Mouse (Mus musculus) layer of hippocampus, postnatal 36 days (tissue): Measurements from ENCODE around the gene Sorbs2. TPM values are rescaled to one million over a fixed set of nuclear protein-coding genes. Genes with fewer than 3 reads are reported as not detected.
A peak's percentile ranks its signal among the peaks of the same experiment; 100 is the strongest.

ENCODE experiments used
- DNase-seq, 2 experiments: peaks; one replicate each; pipeline ENCODE4 v3.0.0; 2022
- total RNA-seq, 2 experiments: library from RNA; stranded (reverse); gene quantifications; 2 replicates each; pipeline ENCODE4 v1.2.3; 2021

Gene Sorbs2
- total RNA-seq, 2 experiments from 2014 or later, result 176 to 197 TPM

DNA sequence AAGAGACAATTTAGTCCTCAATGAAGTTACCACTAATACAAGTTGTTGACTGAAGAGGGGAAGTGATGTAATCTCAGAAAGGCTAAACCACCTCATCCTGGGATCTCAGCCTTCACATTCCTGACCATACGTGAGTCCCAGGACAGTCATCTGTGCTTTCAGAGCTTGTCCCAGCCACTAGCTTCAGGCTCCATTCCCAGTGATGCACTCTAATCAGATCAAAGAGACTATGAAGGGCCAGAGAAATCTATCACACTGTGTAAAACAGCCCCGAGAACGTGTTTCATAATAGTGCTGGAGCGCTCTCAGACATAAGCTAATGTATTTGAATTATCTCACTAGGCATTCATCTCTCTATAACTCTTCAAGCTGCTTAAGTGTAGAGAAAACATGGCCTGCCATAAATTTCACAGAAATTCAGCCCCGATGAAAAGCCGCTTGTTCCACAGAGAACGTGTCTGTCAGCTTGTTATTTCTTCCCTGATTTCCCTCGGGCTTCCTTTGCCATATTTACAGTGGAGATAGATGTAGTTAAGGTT, 175.3 kb downstream of the Sorbs2 start:
- no peak for DNase-seq

DNA sequence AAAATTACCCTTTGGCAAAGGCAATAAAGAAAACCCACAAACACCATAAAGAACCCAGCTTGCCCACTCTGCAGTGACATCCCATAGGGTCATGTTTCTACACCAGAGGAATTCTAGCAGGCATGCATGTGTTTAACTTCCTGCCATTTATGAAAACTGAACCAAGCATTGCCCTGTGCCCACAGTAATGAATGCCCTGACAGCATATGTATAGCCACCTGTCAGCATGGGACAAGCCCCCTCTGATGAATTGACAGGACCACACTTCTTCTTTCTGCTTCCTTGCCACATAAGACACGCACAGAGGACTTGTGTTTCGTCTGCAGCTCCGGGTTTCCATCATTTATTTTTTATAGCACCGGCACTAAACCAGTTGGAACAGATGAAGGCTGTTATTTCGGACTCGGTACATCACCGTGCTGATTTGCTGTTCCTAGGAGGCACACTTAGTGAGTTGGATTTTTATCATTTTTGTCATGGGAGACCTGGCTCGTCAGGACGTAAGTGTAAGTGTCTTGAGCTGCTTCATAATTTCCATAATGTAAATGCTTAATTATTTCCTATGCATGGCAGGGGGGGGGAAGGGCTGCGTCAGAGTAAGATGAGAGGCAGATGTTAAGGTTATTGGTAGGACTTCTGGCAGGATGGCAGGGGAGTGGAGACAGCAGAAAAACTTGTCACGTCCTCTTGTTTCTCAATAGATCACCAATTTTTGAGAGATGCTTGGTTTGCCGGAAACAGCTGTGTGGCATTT, 180.5 kb downstream of the Sorbs2 start:
- no peak for DNase-seq

DNA sequence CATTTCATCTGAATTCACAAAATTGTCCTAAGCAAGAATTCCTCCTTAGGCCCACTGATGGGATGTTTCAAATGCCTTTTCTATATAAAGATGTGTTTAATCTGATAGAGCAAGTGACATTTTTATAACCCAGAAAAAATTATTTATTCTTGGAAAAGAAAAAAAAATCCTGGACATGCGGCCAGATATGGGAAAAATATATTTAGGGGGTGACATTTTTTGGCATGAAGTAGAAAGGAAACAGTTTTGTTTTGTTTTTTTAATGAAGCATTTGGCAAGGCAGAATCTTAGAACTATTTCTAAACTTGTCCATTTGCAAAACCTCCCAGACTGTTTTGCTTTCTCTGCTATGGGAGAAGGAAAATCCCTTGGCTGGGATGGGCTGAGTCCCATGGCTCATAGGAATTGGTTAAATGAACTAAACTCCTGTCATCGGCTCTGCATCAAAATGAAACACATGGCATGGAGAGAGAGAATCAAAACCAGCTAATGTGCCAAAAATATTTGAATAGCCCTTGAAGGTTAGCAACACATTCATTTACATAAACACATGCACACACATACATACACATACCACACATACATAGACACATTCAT, 182.1 kb downstream of the Sorbs2 start:
- no peak for DNase-seq

DNA sequence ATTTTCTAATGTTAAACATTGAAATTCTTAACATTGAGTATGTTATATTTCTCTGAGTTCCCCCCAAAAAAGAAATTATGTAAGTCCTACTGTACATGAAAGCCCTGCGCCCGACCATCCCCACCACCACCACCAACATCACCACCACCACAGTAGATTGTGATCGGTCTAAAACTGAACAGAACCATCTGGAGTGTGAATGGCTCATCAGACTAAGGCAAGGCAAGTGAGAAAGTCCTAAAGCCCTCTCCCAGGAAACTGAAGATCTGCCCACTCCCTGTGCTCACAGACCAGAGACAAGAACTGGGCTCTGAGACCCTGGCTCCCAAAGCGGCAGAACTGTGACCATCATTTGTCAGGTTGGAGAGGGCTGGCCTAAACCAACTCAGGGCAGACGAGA, 192.5 kb downstream of the Sorbs2 start:
- DNase-seq, result no peak

DNA sequence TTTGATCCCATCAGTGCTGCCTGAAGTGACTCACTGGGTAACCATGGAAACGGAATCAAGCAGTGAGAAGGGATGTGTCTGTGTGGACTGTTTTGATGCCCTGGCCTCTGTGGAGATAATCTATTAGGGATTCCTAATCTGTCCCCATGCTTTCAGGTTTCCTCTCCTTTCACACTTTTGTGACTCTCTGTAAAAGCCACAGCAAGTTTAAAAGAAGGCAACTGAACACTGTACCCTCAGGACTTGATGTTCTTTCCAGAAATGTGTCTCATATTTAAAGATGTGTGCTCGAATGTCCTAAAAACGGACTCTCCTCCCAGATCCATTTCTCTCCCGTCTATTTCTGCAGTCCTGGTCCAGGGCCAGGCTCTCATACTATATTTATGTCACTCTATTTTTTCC, 196.1 kb downstream of the Sorbs2 start:
- no peak for DNase-seq

DNA sequence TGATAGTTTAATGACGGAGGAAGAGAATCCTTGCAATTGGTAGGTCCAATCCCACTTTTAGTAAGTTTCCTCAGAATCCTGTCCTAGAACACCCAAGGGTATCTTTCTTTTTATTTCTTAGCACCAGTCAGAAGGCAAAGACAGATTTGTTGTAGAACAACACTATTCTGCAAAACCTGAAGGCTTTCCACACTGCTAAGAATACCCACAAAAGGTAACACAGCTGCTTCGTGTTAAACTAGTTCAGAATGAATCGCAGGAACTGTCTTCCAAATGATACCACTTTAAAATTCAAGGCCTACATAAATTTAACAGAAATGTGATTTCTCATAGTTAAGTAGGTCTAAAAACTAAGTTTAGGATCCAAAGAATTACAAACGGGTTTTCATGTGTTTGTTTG, 201.5 kb downstream of the Sorbs2 start:
- no peak for DNase-seq

DNA sequence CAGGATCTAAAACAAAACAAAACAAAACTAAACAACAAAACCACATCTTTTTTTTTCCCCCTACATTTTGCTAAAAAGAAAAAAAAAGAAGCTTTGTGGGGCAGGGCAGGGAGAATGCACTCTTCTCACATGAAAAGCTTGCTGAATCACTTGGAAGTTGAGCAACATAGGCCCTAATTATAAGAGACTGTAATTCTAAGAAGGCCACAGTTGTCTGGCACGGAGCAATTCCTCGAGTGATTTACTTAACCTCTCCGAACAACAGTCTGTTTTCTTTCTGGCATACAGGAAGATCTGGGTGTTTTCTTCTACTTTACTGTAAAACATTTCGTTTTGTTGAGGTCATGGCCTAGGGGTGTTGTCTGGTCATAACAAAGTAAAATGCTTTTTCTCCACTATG, 202.1 kb downstream of the Sorbs2 start:
- DNase-seq, result no peak

DNA sequence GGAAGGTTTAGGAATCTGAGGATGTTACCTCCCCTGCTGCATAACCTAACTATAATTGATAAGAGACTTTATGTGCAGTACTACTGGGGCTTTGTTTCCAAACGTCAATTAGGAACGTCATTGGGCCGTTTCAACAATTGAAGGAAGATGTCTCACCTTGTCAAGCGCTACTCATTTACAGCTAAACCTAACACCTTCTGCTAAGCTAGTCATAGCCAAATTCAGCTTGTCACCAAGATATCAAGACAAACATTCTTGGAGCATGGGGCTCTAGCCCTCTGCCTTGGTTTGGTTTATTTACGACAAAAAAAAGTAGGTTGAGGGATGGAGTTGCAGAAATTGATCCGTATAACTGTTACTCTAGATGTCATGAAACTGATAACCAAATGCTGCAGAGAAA, 205.0 kb downstream of the Sorbs2 start:
- no peak for DNase-seq

DNA sequence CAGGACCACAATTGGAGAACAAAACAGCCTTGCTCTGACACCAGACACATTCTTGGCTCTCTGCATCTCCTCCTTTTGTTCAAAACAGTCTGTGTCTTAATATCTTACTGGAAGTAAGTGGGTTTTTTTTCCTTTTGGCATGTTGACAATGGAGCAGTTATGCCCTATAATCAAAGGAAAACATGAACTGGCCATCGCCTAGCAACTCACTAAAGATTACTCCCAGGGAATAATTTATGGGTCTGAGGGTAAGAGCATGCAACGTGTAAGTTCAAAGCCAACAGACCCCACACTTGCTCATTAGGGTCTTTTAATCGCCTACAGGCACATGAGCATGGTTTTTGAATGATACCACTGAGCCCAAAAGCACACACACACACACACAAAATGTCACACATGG, 207.2 kb downstream of the Sorbs2 start:
- no peak for DNase-seq

DNA sequence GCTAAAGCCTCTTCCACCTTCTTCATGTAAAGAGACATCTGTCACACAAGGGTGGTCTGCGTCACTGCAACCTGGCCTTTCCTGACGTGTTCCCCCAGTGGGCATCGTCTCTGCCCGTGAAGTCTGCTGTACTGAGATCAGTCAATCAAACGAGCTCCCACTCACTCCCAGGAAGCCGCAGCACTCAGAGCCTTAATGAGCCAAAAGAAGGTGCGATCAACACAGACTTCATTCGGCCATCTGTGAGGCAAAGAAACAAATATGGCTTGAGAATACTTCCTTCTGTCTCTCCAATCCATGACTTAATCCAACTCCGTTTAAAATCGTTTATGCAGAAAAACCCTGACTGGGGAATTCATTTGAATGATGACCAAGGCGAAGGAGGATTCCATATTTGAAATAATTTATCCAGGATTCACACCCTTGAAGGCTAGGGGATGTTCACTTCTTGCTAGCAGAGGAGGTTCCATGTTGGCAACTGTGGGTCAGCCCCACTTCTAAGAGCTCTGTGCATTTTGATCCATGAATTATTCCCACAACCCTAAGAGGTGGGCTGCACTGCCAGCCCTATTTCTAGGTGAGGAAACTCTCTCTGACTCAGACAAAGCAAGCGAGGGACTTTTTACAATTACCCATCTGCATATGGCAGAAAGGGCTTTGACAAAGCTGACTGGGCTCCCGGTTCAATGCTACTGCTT, 207.9 kb downstream of the Sorbs2 start:
- peak; percentile 57 to 58 for DNase-seq

DNA sequence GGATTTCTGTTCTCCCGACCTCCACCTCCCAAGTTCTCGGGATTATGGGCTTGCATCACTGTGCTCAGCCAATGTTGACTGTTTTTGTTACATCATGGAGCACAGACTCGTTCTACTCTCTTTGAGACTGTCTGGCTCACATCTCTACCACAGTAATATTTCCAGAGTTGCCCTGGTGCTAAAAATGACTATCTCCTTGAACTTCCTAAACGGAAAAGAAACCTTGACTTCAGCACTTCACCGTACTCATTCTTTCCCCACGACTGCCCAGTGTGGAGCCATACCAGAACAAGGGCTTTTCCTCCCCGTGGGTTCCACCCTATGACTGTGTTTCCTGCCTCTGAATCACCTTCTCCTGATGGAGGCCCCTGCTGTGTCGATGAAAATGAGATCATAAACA, 212.2 kb downstream of the Sorbs2 start:
- DNase-seq, result no peak

DNA sequence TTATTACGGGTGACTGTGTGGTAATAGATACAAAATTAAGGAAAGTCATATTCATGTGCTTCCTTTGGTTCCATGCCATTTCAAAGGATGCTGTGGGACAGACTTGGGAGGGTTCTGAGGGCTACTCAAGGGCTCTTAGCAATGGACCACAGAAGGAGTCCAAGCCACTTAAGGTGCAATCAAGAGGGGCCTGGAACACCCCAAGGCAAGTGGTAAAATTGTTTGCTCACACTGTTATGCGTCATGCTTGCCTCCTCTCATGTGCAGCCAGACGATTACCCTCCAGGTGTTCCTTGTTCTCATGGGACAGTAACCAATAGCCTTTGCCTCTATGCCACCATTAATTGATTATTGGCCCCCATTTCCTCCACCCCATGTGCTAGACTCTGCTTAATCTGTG, 216.6 kb downstream of the Sorbs2 start:
- DNase-seq, result no peak

DNA sequence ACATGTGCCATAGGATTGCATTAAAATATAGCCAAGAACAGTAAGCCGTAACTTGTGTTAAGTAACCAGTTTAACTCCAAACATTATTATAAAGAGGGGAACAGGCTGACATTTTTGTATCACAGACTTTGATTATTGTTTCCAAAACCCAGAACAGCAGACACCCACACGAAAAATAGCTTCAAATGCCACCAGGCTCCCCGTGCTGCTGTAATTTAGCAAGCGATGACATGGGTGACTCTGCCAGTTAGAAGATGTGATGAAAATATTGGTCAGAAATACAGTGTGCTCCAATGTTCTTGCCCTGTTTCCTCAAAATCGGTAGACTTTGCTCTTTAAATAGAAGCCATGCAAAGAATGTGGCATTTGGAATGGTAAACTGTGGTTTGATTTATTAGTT, 217.7 kb downstream of the Sorbs2 start:
- peak; percentile 42 to 47 for DNase-seq

DNA sequence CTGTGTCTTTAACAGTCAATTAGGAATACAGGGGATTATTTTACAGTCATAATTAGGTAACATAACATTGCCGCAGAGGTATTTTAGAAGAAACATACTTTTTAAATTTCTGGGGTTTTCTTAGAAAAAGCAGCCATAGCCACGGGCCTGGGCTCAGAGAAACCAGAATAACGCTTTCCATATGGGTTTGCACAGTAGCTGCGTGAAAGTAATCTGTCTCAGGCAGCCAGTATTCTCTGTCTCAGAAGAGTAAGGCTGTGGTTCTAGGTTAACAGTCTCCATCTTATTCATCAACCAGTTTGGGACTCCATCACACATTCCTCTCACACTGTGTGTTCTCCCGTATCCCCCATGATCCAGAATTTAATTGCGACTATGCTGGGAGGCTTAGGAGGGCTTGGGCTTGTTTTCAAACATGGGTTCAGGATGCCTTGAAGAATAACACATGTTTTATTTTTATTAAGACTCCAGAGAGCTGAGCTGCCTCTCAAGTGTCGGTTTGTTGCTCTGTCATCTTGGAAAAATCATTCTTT, 222.3 kb downstream of the Sorbs2 start:
- no peak for DNase-seq

DNA sequence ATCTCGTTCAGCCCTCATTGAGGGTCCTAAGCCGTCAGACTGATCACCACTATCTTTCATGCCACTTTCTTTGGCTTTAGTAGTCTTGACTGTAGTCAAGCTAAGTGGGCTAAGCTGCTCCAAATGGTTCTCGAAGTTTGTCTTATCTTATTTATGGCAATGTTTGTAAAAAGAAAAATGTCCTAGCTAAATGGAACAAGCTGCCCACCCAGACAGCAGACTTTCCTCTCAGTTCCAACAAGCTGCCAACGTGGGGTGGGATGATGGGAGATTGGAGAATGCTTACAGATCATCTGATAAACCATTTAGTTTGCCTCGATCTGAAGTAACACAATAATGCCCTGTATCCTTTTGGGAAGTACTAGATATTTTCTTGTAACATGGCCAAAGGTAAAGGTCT, 223.2 kb downstream of the Sorbs2 start:
- no peak for DNase-seq

DNA sequence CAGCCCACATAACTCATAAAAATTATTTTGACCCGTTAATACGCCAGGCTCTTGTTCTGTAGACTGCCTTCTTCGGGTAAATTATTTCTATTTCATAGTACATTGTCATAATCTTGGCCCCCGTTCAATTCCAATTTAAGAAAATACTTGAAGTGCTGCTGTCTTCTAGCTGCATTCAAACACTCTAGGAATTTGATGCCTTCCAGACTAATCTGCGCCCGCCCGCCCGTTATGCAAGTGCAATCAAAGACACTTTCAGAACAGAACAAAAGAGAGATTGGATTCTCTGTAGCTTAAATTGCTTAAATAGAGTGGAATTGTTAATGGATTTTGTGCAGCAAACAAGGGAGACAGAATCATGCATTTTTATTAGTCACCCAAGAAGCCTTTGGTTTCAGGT, 226.5 kb downstream of the Sorbs2 start:
- DNase-seq, result no peak

DNA sequence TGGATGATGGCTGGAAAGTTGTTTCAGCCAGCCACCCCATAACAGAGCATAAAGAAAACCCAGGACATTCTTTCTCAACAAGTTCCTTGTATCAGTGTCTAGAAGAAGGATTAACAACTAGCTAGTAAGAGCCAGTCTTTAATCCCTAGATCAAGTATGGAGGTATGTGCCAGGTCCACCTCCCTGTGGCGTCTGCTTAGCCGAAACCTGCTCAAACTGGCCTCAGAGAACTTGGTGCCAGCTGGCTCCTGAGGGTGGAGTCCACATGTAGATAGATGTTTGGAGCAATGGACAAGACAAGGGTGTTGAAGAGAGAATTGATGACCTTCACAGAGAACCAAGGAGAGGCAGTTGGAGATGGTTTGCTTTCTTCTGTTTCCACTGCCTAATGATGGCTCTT, 229.7 kb downstream of the Sorbs2 start:
- DNase-seq, result no peak

DNA sequence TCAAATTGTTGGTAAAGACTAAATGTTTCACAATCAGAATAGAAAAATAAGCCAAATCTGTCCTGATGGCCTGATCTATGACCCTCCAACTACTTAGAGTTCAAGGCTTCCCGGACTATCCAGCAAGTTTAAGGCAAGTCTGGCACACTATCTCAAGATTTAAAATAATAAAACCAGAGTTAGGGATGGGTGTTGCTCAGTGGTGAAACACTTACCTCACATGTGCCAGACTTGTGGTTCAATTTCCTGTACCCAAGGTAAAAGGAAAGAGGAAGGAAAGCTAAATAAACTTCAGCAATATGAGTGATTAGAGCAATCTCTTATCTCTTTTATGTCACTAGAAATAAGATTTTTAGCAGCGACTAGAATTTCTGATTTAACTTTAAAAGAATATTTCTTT, 235.7 kb downstream of the Sorbs2 start:
- DNase-seq, result no peak

DNA sequence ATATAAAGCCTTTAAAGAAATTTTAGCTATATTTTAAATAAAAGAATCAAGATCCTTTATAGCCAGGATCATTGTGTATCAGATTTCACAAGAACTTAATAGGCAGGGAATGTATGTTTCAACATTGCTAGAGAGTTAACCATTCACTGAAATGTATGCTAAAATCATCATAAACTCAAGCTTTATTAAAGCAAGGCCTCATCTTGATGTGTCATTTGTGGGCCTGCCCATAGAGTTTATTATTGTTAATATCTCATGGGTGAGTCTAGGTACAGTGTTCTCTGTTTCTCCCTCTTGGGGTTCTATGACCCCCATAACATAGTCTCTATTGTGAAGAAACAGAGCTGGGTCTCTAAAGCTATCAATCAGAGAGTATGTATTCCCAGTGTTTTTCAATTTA, 236.2 kb downstream of the Sorbs2 start:
- DNase-seq, result no peak

DNA sequence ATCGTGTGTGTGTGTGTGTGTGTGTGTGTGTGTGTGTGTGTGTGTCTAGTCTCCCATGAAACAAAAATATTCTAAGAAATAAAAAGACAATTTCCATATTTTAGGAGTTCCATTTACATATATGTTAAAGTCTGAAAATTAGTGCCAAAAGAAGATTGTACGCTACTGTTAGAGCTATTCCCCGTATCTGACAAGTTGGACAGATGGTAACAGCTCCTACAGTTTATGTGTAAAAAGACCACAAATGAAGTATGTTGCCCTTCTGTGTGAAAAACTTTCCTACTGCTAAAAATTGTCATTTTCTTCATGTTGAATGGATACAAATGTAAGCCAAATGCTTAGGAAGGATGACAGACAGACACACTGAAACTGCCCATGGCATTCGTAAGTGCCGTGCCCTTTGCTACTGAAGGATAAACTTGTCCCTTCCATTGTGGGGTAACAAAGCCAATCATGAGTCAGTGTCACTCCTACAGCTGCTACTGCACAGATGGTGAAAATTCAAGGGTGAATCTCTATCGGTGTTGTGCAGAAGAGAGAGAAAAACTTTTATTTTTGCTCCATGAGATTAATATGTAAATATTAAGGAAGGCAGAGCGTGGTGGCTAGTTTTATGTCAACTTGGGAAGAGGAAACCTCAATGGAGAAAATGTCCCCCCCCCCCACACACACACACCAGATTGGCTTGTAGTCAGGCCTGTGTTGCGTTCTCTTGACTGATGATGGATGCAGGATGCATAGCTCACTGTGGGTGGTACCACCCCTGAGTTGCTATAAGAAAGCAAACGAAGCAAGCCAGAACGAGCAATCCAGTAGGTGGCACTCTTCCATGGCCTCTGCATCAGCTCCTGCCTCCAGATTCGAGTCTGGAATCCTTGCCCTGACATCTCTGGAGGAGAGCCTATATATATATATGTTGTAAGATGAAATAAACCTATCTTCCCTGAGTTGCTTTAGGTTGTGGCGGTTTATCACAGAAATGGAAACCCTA, 244.2 kb downstream of the Sorbs2 start:
- no peak for DNase-seq

DNA sequence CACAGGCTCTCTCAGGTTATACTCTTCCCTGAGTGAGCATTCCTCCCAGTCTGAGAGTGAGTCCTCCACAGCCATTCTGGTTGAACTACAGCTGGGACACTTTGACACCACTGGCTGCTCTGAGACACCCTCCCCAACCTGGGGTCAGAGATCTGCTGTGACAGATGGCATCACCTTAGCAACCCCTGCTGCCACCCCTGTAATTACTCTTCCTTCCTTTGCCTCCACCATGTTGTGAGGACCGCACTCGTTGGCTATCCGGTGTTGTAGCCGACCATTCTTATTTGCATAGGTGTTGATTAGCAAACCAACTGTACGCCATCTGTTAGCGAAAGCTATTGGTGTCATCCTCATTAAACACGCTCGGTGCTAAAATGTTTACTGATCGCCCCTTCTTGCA, 247.9 kb downstream of the Sorbs2 start:
- DNase-seq, result no peak

DNA sequence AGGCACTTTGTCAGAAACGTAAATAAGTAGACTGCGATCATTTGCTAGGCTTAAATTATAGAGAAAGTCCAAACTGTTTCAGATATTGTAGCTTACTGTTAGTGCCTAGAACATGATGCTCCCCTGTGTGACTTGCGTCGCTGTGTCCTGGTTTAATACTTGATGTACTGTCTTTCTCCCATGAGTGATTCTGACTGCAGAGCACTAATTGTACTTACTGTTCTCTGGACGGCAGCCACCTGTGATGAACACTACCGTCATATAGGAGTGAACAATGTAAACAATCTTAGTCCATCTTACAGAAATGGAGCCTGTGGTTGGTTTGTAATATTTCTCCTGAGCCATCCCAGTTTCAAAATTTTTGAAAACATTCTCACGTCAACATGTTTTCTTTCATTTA, 248.4 kb downstream of the Sorbs2 start:
- DNase-seq, result no peak
